Mouse (Mus musculus) heart, postnatal 0 days (tissue): Measurements from ENCODE around the gene Galnt14.

Experiments
- CTCF ChIP-seq: IDR thresholded peaks from 2 replicates; pipeline ENCODE4 v1.5.1; 2016; ENCODE audit warnings: antibody characterized with exemption, control low read depth, low read depth
- EP300 ChIP-seq: IDR thresholded peaks from 2 replicates; pipeline ENCODE4 v1.6.1; 2016; ENCODE audit warnings: antibody characterized with exemption, low read depth

- TF ChIP-seq CTCF (no peak), EP300 (no peak)
These were observed 6.7 kb downstream of the Galnt14 start for GRCm38 (mm10) chr17:73703571-73703970.
